In the genomic region with DNA sequence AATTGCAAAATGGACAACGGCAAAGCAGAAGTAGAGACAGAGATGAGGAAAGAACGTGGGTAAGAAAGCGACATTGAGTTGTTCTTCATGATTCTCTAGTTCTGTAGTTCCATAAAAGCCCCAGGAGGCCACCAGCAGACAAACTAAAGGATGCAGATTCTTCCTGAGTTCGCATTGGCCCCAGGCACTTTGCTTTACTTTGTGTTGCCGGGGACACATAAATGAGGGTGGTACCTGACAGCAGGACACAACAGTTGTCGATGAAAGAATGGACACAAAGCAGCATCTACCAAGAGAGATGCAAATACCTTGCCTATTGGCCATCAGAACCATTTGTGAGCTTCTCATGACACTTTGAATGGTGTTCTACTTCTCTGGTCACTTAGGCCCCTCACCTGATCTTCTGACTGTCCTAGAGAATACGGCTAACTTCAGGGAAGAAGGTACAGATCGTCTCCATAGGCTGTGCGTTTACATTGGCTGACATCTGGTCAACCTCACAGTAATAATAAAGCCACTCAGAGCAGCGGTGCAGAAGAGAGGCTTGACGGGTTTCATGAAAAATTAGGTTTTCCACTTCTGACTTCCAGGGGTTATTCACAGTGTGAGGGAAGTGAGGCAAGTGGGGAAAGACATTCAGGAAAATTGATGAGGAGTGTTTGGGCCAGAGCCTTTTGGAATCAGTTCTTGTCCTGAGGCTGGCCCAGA, we compare ENCODE assay signal across 29 mouse cellular contexts. TPM values are rescaled to one million over a fixed set of nuclear protein-coding genes. Genes with fewer than 3 reads are reported as not detected.
A peak's percentile ranks its signal among the peaks of the same experiment; 100 is the strongest.
DNase-seq lines count a peak whose midpoint lies in the region; ATAC-seq lines count a peak whose summit lies in the region.
"Had no signal": no experiment of that assay in that cellular context is flagged by ENCODE, and none has a peak within 500 bp of the region (broad histone marks: within the 10 kb centered on the region; RNA-seq: fewer than 3 reads in every experiment).

No protein-coding gene starts in this region.

- no peak overlapping the region for H3K4me2 ChIP-seq in embryonic facial prominence, embryonic 15.5 days (replicated peaks)
- H3K4me2 ChIP-seq in kidney, embryonic 16.5 days (replicated peaks; ENCODE audit: low read depth, low read length): no peak overlapping the region
- H3K4me2 ChIP-seq in lung, embryonic 16.5 days (ENCODE audit: low read depth, low read length): no peak overlapping the region
- H3K4me2 ChIP-seq in limb, embryonic 15.5 days: no peak overlapping the region
- H3K4me2 ChIP-seq: forebrain, embryonic 15.5 days; hindbrain, embryonic 15.5 days; limb, embryonic 13.5 days; liver, embryonic 13.5 days; neural tube, embryonic 12.5 days had no signal

- ATAC-seq in embryonic facial prominence, embryonic 15.5 days (ENCODE audit: insufficient number of reproducible peaks, low FRiP score, low TSS enrichment, low read depth): peak; percentile 51
- ATAC-seq in kidney, embryonic 16.5 days (ENCODE audit: low FRiP score, low TSS enrichment): peak; percentile 31; the same call in 1 of the 2 replicates
- ATAC-seq in lung, embryonic 16.5 days (ENCODE audit: low read depth): peak; percentile 85
- ATAC-seq in limb, embryonic 15.5 days (ENCODE audit: insufficient number of reproducible peaks, low FRiP score, low TSS enrichment, low read depth): no peak; the same call in 1 of the 2 replicates
- ATAC-seq: activated CD4-positive, CD25-positive, alpha-beta regulatory T cell, adult 4 months; forebrain, embryonic 15.5 days; inflammation-experienced regulatory T-cells, adult 6 months; midbrain, embryonic 16.5 days had no signal

- H3K9me3 ChIP-seq in embryonic facial prominence, embryonic 15.5 days (replicated peaks): no peaks in the 10 kb centered on the region
- H3K9me3 ChIP-seq in embryonic facial prominence, embryonic 10.5 days: no peaks in the 10 kb centered on the region
- H3K9me3 ChIP-seq in kidney, embryonic 16.5 days (ENCODE audit: low read length): no peaks in the 10 kb centered on the region
- no peaks in the 10 kb centered on the region for H3K9me3 ChIP-seq in lung, embryonic 16.5 days (ENCODE audit: control insufficient read depth, low read length)
- no peaks in the 10 kb centered on the region for H3K9me3 ChIP-seq in limb, embryonic 15.5 days
- H3K9me3 ChIP-seq: forebrain, embryonic 10.5 days; forebrain, embryonic 15.5 days; hindbrain, embryonic 10.5 days; hindbrain, embryonic 15.5 days; limb, embryonic 13.5 days; liver, embryonic 13.5 days; midbrain, embryonic 10.5 days; neural tube, embryonic 12.5 days had no signal

- no peaks in the 10 kb centered on the region for H3K27me3 ChIP-seq in embryonic facial prominence, embryonic 15.5 days
- no peaks in the 10 kb centered on the region for H3K27me3 ChIP-seq in embryonic facial prominence, embryonic 10.5 days (replicated peaks; ENCODE audit: low read depth, poor library complexity, severe bottlenecking)
- no peaks in the 10 kb centered on the region for H3K27me3 ChIP-seq in kidney, embryonic 16.5 days (ENCODE audit: insufficient read depth, low read length)
- no peaks in the 10 kb centered on the region for H3K27me3 ChIP-seq in lung, embryonic 16.5 days (ENCODE audit: control insufficient read depth, insufficient read depth, low read depth, low read length)
- H3K27me3 ChIP-seq in limb, embryonic 15.5 days: no peaks in the 10 kb centered on the region
- H3K27me3 ChIP-seq: forebrain, embryonic 15.5 days; hindbrain, embryonic 15.5 days; limb, embryonic 13.5 days; liver, embryonic 13.5 days; neural tube, embryonic 12.5 days had no signal

- H3K4me3 ChIP-seq in embryonic facial prominence, embryonic 15.5 days (replicated peaks): no peak overlapping the region
- no peak overlapping the region for H3K4me3 ChIP-seq in embryonic facial prominence, embryonic 10.5 days
- H3K4me3 ChIP-seq in kidney, embryonic 16.5 days (ENCODE audit: low read length): no peak overlapping the region
- no peak overlapping the region for H3K4me3 ChIP-seq in lung, embryonic 16.5 days (ENCODE audit: low read length)
- H3K4me3 ChIP-seq in limb, embryonic 15.5 days: no peak overlapping the region
- H3K4me3 ChIP-seq: forebrain, embryonic 10.5 days; forebrain, embryonic 15.5 days; hindbrain, embryonic 10.5 days; hindbrain, embryonic 15.5 days; layer of hippocampus, adult 2 months; left cerebral cortex, adult 2 months; limb, embryonic 13.5 days; liver, embryonic 13.5 days; midbrain, embryonic 10.5 days; myocyte; neural tube, embryonic 12.5 days had no signal

- no peak overlapping the region for H3K27ac ChIP-seq in embryonic facial prominence, embryonic 15.5 days (replicated peaks)
- no peak overlapping the region for H3K27ac ChIP-seq in embryonic facial prominence, embryonic 10.5 days (replicated peaks)
- 0 out of 2 replicates have a peak overlapping the region, but pooled peaks have one; percentile 24 for H3K27ac ChIP-seq in kidney, embryonic 16.5 days (ENCODE audit: low read length)
- no peak overlapping the region for H3K27ac ChIP-seq in lung, embryonic 16.5 days (ENCODE audit: low read length)
- H3K27ac ChIP-seq in limb, embryonic 15.5 days: peak overlapping the region; percentile 48; the same call in 1 of the 2 replicates
- H3K27ac ChIP-seq: forebrain, embryonic 10.5 days; forebrain, embryonic 15.5 days; hindbrain, embryonic 10.5 days; hindbrain, embryonic 15.5 days; layer of hippocampus, adult 2 months; left cerebral cortex, adult 2 months; limb, embryonic 13.5 days; liver, embryonic 13.5 days; midbrain, embryonic 10.5 days; neural tube, embryonic 12.5 days had no signal

- WGBS in embryonic facial prominence, embryonic 15.5 days: 84% methylated on average over 11 of the region's 11 CpGs
- 89% methylated on average over 11 of the region's 11 CpGs for WGBS in embryonic facial prominence, embryonic 10.5 days
- WGBS in kidney, embryonic 16.5 days: 66% methylated on average over 11 of the region's 11 CpGs
- 71% methylated on average over 11 of the region's 11 CpGs for WGBS in lung, embryonic 16.5 days
- 72% methylated on average over 11 of the region's 11 CpGs for WGBS in limb, embryonic 15.5 days

- H3K36me3 ChIP-seq in embryonic facial prominence, embryonic 15.5 days: no peaks in the 10 kb centered on the region
- no peaks in the 10 kb centered on the region for H3K36me3 ChIP-seq in embryonic facial prominence, embryonic 10.5 days (replicated peaks)
- no peaks in the 10 kb centered on the region for H3K36me3 ChIP-seq in kidney, embryonic 16.5 days (ENCODE audit: insufficient read depth, low read length)
- H3K36me3 ChIP-seq in lung, embryonic 16.5 days (ENCODE audit: control insufficient read depth, insufficient read depth, low read length): no peaks in the 10 kb centered on the region
- no peaks in the 10 kb centered on the region for H3K36me3 ChIP-seq in limb, embryonic 15.5 days
- H3K36me3 ChIP-seq: forebrain, embryonic 10.5 days; forebrain, embryonic 15.5 days; hindbrain, embryonic 10.5 days; hindbrain, embryonic 15.5 days; limb, embryonic 13.5 days; liver, embryonic 13.5 days; midbrain, embryonic 10.5 days; neural tube, embryonic 12.5 days had no signal

- H3K9ac ChIP-seq in embryonic facial prominence, embryonic 15.5 days: no peak overlapping the region
- H3K9ac ChIP-seq in kidney, embryonic 16.5 days (replicated peaks; ENCODE audit: low read length): no peak overlapping the region
- no peak overlapping the region for H3K9ac ChIP-seq in lung, embryonic 16.5 days (ENCODE audit: low read length)
- no peak overlapping the region for H3K9ac ChIP-seq in limb, embryonic 15.5 days
- H3K9ac ChIP-seq: forebrain, embryonic 15.5 days; hindbrain, embryonic 15.5 days; limb, embryonic 13.5 days; liver, embryonic 13.5 days; neural tube, embryonic 12.5 days had no signal

- DNase-seq in embryonic facial prominence, embryonic 10.5 days (ENCODE audit: low spot score): no peak
- no peak for DNase-seq in kidney, postnatal 25 days
- DNase-seq in lung, postnatal 10 days: no peak
- no peak for DNase-seq in cerebellum, adult 8-10 months
- DNase-seq: adrenal gland, adult 2 months; adrenal gland, postnatal 36 days; cerebellum, adult 2 months; cerebellum, postnatal 25 days; kidney, postnatal 36 days; liver, embryonic 13.5 days; right cerebral cortex, adult 18-20 months; spleen, adult 18-20 months had no signal

- no peaks in the 10 kb centered on the region for H3K4me1 ChIP-seq in embryonic facial prominence, embryonic 15.5 days
- no peaks in the 10 kb centered on the region for H3K4me1 ChIP-seq in embryonic facial prominence, embryonic 10.5 days
- no peaks in the 10 kb centered on the region for H3K4me1 ChIP-seq in kidney, embryonic 16.5 days (ENCODE audit: insufficient read depth, low read length)
- no peaks in the 10 kb centered on the region for H3K4me1 ChIP-seq in lung, embryonic 16.5 days (replicated peaks; ENCODE audit: control insufficient read depth, insufficient read depth, low read length)
- peaks cover 4% of the 10 kb centered on the region; the same call in 1 of the 2 replicates for H3K4me1 ChIP-seq in limb, embryonic 15.5 days
- H3K4me1 ChIP-seq: forebrain, embryonic 10.5 days; forebrain, embryonic 15.5 days; hindbrain, embryonic 10.5 days; hindbrain, embryonic 15.5 days; limb, embryonic 13.5 days; liver, embryonic 13.5 days; midbrain, embryonic 10.5 days; neural tube, embryonic 12.5 days had no signal

RNA-seq across cellular contexts. Expression of a gene that starts 10.6 kb away (rescaled TPM):
- 127 and 131 TPM in 2 replicates for polyA plus RNA-seq in embryonic facial prominence, embryonic 15.5 days (2015; fragmentation: Nextera tagmentation; extraction: Ambion mirVana)
- 75.4 and 87.4 TPM in 2 replicates for polyA plus RNA-seq in embryonic facial prominence, embryonic 10.5 days (2016; fragmentation: Nextera tagmentation; extraction: Ambion mirVana)
- polyA plus RNA-seq in kidney, embryonic 16.5 days (2015; fragmentation: Nextera tagmentation; extraction: Ambion mirVana): 89.0 and 104 TPM in 2 replicates
- 58.7 and 72.4 TPM in 2 replicates for polyA plus RNA-seq in lung, embryonic 16.5 days (2015; fragmentation: Nextera tagmentation; extraction: Ambion mirVana)
- polyA plus RNA-seq in limb, embryonic 15.5 days (2015; fragmentation: Nextera tagmentation; extraction: Ambion mirVana): 108 and 118 TPM in 2 replicates
- polyA plus RNA-seq: activated CD4-positive, CD25-positive, alpha-beta regulatory T cell, adult 4 months had no signal

Comparison
In these comparisons a context has a peak if more than half of its experiments do, and no peak if none do; other contexts are left out.
1. H3K27ac ChIP-seq: peak in kidney, embryonic 16.5 days (single experiment) and limb, embryonic 15.5 days (single experiment); none in embryonic facial prominence, embryonic 15.5 days (single experiment), embryonic facial prominence, embryonic 10.5 days (single experiment) and lung, embryonic 16.5 days (single experiment).